Mouse (Mus musculus) urinary bladder, postnatal 25 days (tissue): Measurements from ENCODE around the gene Emid1.
A peak's percentile ranks its signal among the peaks of the same experiment; 100 is the strongest.

ENCODE experiments used
- DNase-seq: peaks from one replicate; pipeline ENCODE4 v3.0.0; 2022; ENCODE audit warnings: low spot score

Emid1 gene

DNA sequence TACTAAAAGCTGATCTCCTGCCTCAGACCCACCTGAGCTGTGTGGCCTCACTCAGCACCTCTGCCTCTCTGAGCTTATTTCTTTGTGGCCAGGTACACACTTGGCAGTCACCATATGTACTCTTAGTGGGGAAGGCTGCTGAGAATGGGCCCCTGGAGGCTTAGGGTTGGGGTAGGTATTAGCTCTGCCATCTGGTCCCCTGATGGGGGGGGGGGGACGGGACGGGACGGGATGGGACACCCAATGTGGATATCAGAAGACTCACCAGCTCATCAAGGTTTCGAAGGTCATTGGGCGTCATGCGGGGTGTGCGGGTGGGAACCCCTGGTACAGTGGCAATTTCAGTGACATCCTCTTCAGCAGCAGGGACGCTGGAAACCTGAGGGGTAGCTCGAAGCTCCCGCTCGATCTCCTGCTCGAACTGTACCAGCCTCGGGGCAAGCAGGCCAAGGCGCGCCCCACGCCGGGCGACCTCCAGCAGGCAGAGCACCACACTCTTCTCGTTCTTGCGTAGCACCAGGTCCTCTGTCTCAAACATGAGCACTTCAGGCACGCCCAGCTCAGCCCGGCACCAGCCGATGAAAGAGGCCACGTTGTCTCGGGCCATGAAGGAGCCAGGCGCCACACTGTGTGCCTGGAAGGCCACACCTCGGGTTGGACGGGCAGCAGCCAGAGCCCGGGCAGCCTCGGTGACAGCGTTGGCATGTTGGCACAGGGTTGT lies 88.3 kb downstream of the Emid1 start:
- DNase-seq = no peak

DNA sequence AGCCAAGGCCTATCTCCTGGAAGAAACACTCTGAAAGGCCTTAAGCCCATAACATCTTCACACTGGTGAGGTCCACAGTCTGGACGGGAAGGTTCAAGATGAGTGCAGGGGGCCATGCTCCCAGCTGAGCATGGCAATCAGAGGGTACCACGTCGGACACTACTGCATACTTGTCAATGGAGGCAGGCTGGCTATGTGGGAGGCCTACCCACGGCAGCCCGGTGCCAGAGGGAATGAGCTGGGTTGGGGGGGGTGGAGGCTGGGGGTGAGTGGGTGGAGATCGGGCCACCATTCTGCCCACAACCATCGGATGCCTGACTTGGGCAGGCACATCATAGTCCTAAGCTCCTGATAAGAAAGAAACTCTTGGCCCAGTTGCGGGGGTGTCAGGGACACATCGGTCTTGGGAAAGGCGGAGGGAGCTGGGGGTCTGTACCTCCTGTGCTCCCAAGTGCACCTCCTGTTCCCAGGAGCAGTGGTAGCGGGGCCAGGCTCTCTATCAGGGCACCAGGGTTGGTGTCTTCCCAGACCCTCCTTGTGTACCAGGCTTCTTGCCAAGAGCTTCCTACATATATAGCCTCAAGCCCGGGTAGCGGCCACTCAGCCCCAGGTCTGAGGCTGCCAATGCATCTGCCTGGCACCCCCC lies 89.1 kb downstream of the Emid1 start:
- no peak for DNase-seq

DNA sequence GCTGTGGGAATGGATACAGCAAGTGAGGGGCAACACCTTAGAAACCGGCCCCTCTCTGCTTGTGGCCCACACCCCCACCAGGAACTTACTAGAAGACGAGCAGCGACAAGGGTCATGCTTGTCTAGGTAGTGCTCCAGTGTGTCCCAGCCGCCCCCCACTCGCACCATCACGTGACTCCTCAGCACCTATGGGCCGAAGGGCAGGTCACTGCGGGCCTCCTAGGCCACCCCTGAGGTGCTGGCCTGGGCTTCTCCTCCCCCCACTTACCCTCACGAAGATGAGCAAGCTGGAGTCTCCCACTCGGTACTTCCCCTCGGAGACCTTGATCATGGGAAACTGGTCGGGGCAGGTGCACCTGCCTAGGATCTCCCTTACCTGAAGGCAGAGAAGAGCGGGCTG lies 89.7 kb downstream of the Emid1 start:
- no peak for DNase-seq

GRCm38 (mm10) chr11:5061413-5062139 lies 90.5 kb downstream of the Emid1 start:
- DNase-seq = peak; percentile 97

GRCm38 (mm10) chr11:5060756-5061412 lies 91.2 kb downstream of the Emid1 start:
- no peak for DNase-seq

DNA sequence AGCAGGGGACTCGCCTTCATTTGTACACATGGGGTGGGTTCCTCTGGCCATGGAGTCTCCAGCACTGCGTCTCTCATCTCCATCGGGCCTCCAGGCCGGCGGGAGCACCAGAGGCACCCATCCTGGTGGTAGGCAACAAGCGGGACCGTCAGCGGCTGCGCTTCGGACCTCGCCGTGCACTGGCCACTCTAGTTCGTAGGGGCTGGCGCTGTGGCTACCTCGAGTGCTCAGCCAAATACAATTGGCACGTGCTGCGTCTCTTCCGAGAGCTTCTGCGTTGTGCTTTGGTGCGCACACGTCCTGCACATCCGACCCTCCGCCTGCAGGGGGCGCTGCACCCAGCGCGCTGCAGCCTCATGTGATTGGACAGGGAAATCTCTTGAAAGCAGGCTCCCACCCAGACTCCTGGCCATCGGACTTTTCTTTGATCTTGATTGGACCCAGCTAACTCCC lies 92.3 kb downstream of the Emid1 start:
- peak; percentile 35 for DNase-seq

DNA sequence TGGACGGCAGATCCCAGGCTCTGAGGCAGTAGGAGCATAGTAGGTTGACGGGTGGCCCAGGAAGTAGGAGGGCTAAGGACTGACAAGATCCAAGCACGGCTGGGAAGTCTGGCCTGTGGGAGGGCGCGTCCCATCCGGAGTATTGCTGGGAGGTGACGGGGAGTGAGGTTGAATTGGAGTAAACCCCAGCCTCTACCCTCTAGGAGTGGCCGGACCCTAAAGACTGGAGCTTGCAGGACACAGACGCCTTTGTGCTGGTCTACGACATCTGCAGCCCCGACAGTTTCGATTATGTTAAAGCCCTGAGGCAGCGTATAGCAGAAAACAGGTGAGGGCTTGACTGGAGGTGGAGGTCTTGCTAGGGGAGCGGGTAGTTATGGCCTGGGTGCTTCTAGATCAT lies 92.8 kb downstream of the Emid1 start:
- no peak for DNase-seq

DNA sequence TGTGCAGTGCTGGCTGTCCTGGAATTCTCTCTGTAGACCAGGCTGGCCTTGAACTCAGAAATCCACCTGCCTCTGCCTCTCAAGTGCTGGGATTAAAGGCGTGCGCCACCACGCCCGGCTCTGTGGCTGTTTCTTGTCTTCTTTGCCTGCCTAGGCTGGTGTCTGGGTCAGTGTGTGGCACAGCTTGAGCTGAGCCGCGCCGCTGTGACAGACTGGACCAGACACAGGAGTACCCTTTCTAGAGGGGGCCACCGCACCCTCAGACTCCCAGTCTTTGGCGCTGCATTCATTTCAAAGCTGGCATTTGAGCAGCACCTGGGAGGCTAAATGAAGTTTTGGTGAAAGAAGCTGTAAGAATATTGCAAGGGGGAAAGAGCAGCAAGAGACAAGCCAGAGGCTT lies 93.3 kb downstream of the Emid1 start:
- no peak for DNase-seq

- DNase-seq = peak; percentile 42
Observed at GRCm38 (mm10) chr11:5057856-5058641, 94.0 kb downstream of the Emid1 start, which contains the start of gene Rasl10a. Gene Rasl10a (plus strand): TSS chr11:5058128.

- DNase-seq = no peak
Observed at GRCm38 (mm10) chr11:5057541-5057855, 94.6 kb downstream of the Emid1 start.

- no peak for DNase-seq
Observed at GRCm38 (mm10) chr11:5057064-5057463, 95.0 kb downstream of the Emid1 start.
